Mouse (Mus musculus): ENCODE measurements around the gene Klc2.
A peak's percentile ranks its signal among the peaks of the same experiment; 100 is the strongest.
"Not testable (repeated sequence)": the region's sequence is repeated elsewhere in the genome, so short reads cannot be mapped to it uniquely, and the experiment has no call there.

Klc2 gene

DNA sequence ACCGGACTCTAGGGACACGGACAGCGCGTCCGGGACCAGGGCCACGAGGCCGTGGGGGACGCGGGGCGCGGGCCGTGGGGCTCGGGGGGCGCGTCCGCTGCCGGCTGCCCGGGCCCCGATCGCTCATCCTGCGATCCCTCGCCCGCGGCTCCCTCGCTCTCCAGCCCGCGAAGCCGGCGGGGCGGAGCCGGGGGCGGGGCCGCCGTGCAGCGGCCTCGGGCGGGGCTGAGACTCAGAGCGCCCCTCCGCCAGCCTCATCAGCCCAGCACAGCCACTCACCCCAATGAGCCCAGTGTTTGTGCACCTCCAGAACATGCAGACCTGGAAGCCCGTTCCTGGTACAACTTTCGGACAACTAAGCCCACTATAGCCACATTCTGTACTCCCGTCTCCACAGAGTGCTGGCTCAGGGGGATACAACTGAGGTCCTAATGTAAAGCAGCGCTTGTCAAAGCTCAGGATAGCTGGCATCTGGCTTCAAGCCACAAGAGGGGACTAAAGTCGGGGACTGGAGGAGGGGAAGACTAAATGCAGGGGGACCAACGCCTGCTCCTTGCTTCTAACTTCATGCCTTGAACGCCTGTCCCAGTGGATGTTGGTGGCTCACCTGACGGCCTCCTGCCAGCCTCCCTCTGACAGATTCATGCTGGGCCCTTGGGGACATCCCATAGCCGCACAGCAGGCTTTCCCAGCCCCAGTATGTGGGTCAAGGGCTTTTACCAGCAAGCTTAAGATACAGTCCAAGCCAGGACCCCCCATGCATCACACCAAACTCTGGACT lies 19.8 kb downstream of the Klc2 start, which contains the start of gene Cnih2:
Gene Cnih2 (minus strand): TSS at position 159 of the 781 bp plus-strand sequence.
- DNase-seq (ENCODE audit: low spot score): no peak

- no peak for DNase-seq (ENCODE audit: low spot score)
Observed at GRCm38 (mm10) chr19:5097521-5098362, 20.6 kb downstream of the Klc2 start.

DNA sequence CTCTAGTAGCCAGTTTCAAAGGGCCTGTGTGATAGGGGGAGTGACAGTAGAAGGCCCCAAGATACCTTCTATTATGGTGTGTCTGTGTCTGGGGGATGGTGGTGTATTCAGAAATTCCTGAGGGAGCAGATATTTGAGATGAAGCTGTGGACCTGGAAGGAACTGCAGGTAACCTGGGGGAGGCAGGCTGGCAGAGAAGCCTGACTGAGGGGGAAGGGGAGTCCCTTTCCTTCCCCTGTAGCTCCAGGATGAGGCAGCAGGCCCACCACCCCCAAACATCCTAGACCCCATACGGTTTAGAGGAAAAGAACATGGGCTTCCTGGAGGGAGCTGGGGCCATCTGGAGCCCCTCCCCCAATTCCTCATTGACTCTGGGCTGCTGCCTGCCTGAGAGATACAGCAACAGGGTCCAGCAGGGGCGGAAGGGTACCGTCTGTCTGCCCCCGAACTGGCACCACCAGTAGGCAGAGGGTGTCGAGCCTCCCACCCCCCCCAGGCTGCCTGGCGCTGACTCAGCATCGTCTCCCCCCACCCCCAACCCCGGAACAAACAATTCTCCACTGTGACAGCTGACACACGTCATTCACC lies 22.4 kb downstream of the Klc2 start:
- DNase-seq (ENCODE audit: low spot score): no peak

DNA sequence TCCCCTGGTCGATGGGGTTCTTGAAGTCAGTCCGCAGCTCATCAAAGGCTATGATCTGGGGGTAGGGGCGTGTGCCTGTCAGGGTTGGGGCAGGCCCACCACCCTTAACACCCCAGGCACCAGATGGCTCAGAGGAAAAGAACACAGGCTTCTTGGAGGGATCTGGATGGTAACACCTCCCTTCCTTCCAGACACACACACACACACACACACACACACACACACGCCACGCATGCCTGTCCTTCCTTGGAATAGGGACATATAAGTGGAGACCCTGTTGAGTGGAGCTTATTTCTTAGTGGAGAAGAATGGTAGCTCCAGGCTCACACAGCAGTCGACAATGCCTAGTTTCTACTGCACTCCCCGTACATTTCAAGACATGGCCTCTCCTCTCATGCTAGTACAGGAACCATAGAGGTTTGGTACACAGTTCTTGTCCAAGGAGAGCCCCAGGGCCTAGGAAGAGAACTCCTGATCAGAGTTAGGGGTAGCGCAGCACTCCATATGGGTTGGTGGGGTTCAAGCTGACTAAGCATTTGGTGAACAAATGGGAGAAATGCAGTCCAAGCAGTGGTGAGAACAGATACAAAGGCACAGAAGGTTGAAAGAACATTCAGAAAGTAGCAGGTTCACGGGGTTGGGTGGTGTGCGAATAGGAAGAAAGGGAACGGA lies 23.5 kb downstream of the Klc2 start:
- DNase-seq (ENCODE audit: low spot score): no peak

GRCm38 (mm10) chr19:5094243-5094632 lies 24.1 kb downstream of the Klc2 start:
- peak; percentile 95 for DNase-seq (ENCODE audit: low spot score)

GRCm38 (mm10) chr19:5093481-5094242 lies 24.7 kb downstream of the Klc2 start:
- DNase-seq (ENCODE audit: low spot score): no peak

DNA sequence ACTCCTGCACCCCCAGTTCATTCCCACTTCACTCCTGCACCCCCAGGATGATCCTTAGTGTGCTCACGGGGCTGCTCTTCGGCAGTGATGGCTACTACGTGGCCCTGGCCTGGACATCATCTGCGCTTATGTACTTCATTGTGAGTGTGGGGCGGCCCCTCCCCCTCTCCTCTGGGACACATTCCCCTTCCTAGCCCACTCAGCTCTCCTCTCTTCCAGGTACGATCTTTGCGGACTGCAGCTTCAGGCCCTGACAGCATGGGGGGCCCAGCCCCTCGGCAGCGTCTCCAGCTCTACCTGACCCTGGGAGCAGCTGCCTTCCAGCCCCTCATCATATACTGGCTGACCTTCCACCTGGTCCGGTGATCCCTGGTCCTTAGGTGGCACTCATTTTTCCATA lies 26.3 kb downstream of the Klc2 start:
- DNase-seq (ENCODE audit: low spot score): no peak

- DNase-seq (ENCODE audit: low spot score): no peak
Observed at GRCm38 (mm10) chr19:5089324-5089723, 29.0 kb downstream of the Klc2 start.

DNA sequence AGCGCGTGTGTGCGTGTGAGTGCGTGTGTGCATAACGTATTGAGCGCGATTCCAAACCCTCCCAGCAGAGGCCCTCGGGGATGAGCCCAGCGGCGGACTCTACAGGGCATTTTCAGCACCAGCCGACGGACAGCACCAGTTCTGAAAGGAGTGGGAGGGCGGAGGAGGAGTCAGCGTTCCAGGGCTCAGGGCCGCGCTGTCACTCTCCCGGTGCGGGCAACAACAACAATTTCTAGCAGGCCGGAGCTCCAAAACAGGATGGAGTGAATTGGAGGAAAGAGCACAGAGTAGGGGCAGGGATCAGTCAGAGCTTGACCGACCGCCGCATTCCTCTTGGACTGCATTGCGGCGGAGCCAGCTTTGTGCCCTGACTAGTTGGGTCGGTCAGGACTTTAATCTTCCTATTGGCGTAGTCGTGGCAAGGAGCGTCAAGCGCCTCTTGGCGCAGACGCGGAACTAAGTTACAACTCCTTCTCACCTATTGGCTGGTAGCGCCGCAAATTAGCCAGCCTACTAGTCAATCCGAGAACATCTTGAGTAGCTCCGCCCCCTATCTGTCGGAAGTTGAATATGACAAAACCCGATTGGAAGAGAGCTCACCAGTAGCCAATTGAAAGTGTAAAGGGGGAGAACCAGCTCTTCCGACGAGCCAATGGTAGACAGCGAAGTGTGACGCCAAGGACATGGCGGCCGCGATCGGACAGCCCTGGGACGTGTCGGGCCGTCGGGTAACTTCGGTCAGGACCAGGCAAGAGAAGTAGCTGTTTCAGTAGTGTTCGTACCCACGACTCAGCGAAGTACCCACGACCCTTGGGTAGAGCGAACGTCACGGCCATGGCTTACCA lies 30.3 kb downstream of the Klc2 start, which contains the start of gene Yif1a:
Gene Yif1a (plus strand): TSS at position 655 of the 845 bp plus-strand sequence.
- peak; percentile 99 for DNase-seq (ENCODE audit: low spot score)

- DNase-seq (ENCODE audit: low spot score): not testable (repeated sequence)
Observed at GRCm38 (mm10) chr19:5086533-5086932, 31.8 kb downstream of the Klc2 start.

DNA sequence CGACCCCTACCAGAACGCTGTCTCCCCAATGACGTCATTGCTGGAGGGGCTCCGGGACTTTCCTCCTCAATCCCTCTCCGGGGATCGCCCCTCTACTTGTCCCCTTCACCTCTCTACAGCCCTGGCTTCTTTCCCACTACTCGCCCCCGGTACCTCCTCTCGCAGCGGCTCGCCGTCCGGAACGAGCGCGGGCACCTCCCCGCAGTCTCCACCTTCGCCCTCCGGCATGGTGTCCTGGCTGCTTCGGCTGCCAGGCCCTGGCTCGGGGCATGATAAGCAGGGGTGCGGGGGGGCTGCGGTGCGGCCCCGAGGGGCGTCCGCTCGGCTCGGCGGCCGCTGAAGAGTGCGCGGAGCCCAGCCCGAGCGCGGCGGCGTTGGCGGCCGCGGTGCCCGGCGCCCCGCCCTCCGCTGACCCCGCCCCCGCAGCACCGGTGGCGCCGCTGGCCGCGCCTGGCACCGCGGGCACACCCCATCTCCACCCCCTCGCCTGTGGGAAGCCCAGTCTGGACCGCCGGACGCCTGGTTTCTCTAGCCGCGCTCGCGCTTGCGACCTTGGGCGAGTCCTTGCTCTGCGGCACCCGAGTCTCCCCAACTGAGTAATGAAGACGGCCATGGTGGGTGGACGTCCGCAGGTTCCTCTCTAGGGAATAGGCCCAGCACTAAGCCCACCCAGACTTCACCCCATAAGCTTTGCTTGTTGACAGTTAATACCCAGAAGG lies 33.1 kb downstream of the Klc2 start, which contains the start of gene Tmem151a:
Gene Tmem151a (minus strand): TSS at position 387 of the 719 bp plus-strand sequence.
- no peak for DNase-seq (ENCODE audit: low spot score)

DNA sequence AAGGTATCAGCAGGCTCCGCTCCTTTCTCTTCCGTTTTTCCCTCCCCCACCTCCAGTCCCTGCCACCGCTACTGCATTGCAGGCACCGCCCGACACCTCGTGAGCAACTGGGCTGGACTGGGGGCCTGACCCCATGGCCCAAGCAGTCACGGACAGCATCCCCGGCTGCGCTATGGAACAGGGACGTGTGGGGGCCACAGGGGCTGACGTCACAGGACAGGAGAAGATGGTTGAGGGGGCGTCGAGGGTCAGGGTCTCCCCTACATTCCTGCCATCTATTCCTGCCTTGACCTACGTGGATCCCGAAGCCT lies 33.6 kb downstream of the Klc2 start:
- DNase-seq (ENCODE audit: low spot score): no peak

GRCm38 (mm10) chr19:5083961-5084833 lies 34.2 kb downstream of the Klc2 start:
- DNase-seq (ENCODE audit: low spot score): no peak

GRCm38 (mm10) chr19:5082596-5082995 lies 35.8 kb downstream of the Klc2 start:
- DNase-seq (ENCODE audit: low spot score): no peak

GRCm38 (mm10) chr19:5082005-5082404 lies 36.4 kb downstream of the Klc2 start:
- no peak for DNase-seq (ENCODE audit: low spot score)

DNA sequence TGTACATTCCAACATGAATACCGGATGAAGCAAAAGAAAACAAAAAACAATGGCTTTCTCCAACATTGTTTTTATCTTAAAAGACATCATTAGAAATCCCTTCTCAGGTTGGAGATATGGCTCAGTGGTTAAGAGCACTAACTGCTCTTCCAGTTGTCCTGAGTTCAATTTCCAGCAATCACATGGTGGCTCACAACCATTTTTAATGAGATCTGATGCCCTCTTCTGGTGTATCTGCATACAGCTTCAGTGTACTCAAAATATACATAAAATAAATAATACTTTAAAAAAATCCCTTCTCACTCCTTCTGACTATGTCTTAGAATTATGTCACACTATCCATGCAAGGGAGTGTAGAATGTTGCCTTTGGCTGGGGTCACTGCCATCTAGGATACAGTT lies 39.1 kb downstream of the Klc2 start:
- DNase-seq (ENCODE audit: low spot score): no peak

DNA sequence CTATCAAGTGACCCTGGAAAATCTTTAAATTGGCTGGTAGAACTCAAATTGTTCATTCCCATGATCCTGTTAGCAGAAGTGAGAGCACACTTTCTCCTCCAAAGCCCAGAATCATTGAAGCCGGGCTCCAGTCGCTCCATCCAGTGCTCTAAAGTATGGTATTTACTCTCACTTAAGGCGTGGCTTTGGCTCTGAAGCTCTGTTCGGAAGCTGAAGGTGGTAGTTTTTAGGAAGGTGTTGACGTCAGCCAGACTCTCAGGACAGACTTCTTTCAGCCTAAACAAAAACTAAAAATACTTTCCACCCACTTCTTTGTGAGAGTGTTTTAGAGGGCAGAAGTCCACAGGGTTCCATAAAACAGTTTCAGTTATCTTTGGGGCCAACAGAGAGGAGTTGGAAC lies 44.8 kb downstream of the Klc2 start:
- no peak for DNase-seq (ENCODE audit: low spot score)

DNA sequence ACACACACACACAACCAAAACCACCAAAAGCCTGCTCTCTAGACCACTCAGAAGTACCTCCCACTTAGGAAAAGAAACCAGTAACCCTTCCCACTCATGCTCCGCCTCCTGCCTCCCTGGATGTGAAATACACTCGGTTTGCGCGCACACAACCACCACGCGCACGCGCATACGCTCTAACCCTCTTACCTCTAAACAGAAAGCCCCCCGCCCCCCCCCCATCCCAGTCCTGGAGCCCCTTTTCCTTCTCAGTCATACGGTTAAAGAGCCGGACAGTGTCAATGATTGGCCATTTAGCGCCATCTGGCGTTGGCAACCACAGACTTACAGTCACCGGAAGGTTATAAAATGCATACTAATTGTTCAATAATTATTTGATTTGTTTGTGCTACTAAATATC lies 45.3 kb downstream of the Klc2 start:
- DNase-seq (ENCODE audit: low spot score): no peak
